Mouse (Mus musculus) small intestine, adult 2 months (tissue): ENCODE data around the gene Lpgat1. TPM values are rescaled to one million over a fixed set of nuclear protein-coding genes. Genes with fewer than 3 reads are reported as not detected.

Experiments
- H3K27ac ChIP-seq: fragments of 200-500 bp; 2 replicates; pipeline ENCODE4 v1.5.1; 2012; ENCODE audit warnings: low read depth, low read length, control low read depth, inconsistent platforms; ENCODE audit not compliant: insufficient read depth
- H3K27me3 ChIP-seq: fragments of 200-500 bp; 2 replicates; pipeline ENCODE4 v1.6.1; 2012; ENCODE audit warnings: mild to moderate bottlenecking, moderate library complexity, low read length, inconsistent platforms; ENCODE audit not compliant: control insufficient read depth, insufficient read depth
- H3K36me3 ChIP-seq: fragments of 200-500 bp; 2 replicates; pipeline ENCODE4 v1.6.1; 2012; ENCODE audit warnings: mild to moderate bottlenecking, low read length, control low read depth, inconsistent platforms; ENCODE audit not compliant: control insufficient read depth, insufficient read depth
- H3K4me1 ChIP-seq: fragments of 200-500 bp; 2 replicates; pipeline ENCODE4 v1.6.1; 2012; ENCODE audit warnings: low read length, inconsistent platforms, mixed read lengths; ENCODE audit not compliant: control insufficient read depth, insufficient read depth, insufficient read length
- H3K4me3 ChIP-seq: fragments of 200-500 bp; 2 replicates; pipeline ENCODE4 v1.5.1; 2012; ENCODE audit warnings: low read depth, mild to moderate bottlenecking, control low read depth, inconsistent platforms, low read length, moderate library complexity
- CTCF ChIP-seq: fragments of 200-500 bp; IDR thresholded peaks from 2 replicates; pipeline ENCODE4 v1.5.1; 2012; ENCODE audit warnings: low read depth, mild to moderate bottlenecking, control low read depth, inconsistent platforms, low read length, moderate library complexity, mixed read lengths; ENCODE audit not compliant: insufficient replicate concordance, insufficient read length; ENCODE audit errors: extremely low read depth
- POLR2A ChIP-seq: fragments of 200-500 bp; IDR thresholded peaks from 2 replicates; pipeline ENCODE4 v1.6.1; 2012; ENCODE audit warnings: low read depth, mild to moderate bottlenecking, control low read depth, inconsistent platforms, low read length, moderate library complexity
- WGBS: fragments of 180-500 bp; shearing (Covaris S2); methylation state at CpG from one replicate; pipeline ENCODE4 v1.1.7; 2018; 5-methylcytosine and 5-hydroxymethylcytosine counted together
- polyA plus RNA-seq: library from polyadenylated mRNA; depleted of rRNA; stranded (reverse); fragments of >200 nt; gene quantifications from 2 replicates; pipeline ENCODE4 v1.2.3, GENCODE M21; 2012

Lpgat1 gene
- polyA plus RNA-seq, 1 experiment = 20.1 TPM

DNA sequence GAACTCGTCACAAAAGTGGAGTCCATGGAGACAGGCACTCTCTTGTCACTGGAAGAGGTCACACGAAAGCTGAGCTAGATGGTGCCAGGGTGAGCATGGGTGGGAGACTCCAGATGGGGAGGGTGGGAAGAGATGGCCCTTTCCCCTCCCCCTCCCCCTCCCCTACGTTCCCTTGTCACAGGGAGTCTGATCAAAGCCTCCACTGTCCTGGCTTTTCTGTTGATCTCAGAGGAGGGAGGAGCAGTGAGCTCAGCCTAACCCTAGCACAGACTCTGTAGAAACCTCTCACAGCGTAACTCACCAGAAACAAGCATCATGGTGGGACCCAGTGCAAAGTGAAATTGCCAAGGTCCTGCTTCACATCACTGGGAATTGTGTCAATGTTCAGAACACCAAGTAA is 69.7 kb downstream of the Lpgat1 start:
- TF ChIP-seq POLR2A (no peak), CTCF (no peak)
- 71% methylated on average over 4 of the region's 4 CpGs for WGBS

GRCm38 (mm10) chr1:191792991-191793390 is 75.4 kb downstream of the Lpgat1 start:
- H3K27me3 ChIP-seq = no peaks in the 10 kb centered on the region
- TF ChIP-seq CTCF = no peak
- no peaks in the 10 kb centered on the region for H3K36me3 ChIP-seq
- H3K4me1 ChIP-seq = peaks cover 18% of the 10 kb centered on the region; the same call in 1 of the 2 replicates
- H3K4me3 ChIP-seq = no peak overlapping the region
- H3K27ac ChIP-seq = no peak overlapping the region
- 29% methylated on average over 8 of the region's 8 CpGs for WGBS

More for the DNA sequence above, 69.7 kb downstream of the Lpgat1 start:
- H3K4me1 ChIP-seq = no peaks in the 10 kb centered on the region
- 0 out of 2 replicates have a peak, but pooled peaks cover 2% of the 10 kb centered on the region for H3K36me3 ChIP-seq
- no peaks in the 10 kb centered on the region for H3K27me3 ChIP-seq
- no peak overlapping the region for H3K27ac ChIP-seq
- no peak overlapping the region for H3K4me3 ChIP-seq

GRCm38 (mm10) chr1:191793888-191794532 is 76.4 kb downstream of the Lpgat1 start:
- Histone ChIP-seq H3K4me3 (no peak overlapping the region), H3K27me3 (no peaks in the 10 kb centered on the region), H3K36me3 (no peaks in the 10 kb centered on the region), H3K4me1 (peaks cover 18% of the 10 kb centered on the region; the same call in 1 of the 2 replicates), H3K27ac (no peak overlapping the region)
- no peak for TF ChIP-seq CTCF
- TF ChIP-seq POLR2A = no peak
- WGBS = 31% methylated on average over 7 of the region's 7 CpGs

DNA sequence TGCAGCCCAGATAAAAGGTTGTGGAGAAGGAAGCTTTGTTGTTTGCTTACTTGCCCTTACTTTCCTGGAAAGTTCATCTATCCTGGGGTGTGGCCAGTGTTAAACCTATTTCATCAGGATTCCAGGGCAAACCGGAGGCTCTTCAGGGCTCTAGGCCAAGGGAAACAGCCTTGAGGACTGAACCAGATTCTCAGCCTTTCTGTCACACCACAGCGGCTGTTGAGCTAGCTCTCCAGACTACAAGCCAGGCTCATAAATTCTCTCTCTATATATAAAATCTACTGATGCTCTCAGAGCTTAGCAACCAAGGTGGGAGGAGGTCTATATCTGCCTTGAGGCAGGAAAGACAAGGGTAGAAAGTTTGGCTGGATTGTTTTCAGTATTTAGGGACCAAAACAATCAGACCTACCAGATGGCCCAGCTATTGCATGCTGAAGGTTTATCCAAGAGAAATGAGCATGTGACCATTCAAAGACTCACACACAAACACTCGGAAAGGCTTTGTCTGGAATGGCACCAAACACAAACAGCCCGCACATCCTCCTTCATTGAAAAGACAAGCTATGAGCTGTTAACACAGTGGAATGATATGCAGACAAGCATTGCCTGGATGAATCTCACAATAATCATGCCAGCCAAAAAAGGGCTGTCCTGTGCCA is 78.7 kb downstream of the Lpgat1 start:
- H3K4me1 ChIP-seq = peaks cover 18% of the 10 kb centered on the region; the same call in 1 of the 2 replicates
- H3K27me3 ChIP-seq = no peaks in the 10 kb centered on the region
- WGBS = 65% methylated on average over 4 of the region's 4 CpGs
- TF ChIP-seq CTCF (no peak), POLR2A (no peak)
- H3K4me3 ChIP-seq = no peak overlapping the region
- no peaks in the 10 kb centered on the region for H3K36me3 ChIP-seq
- no peak overlapping the region for H3K27ac ChIP-seq

- Histone ChIP-seq H3K4me3 (peak overlapping the region; percentile 21), H3K27me3 (no peaks in the 10 kb centered on the region), H3K36me3 (no peaks in the 10 kb centered on the region), H3K4me1 (peaks cover 15% of the 10 kb centered on the region; the same call in 1 of the 2 replicates), H3K27ac (peak overlapping the region; percentile 68)
- no peak for TF ChIP-seq POLR2A
- no peak for TF ChIP-seq CTCF
- WGBS = 20% methylated on average over 9 of the region's 9 CpGs
Observed at GRCm38 (mm10) chr1:191802093-191802819, 84.6 kb downstream of the Lpgat1 start.

GRCm38 (mm10) chr1:191802820-191803655 is 85.4 kb downstream of the Lpgat1 start:
- Histone ChIP-seq H3K36me3 (no peaks in the 10 kb centered on the region), H3K27me3 (no peaks in the 10 kb centered on the region), H3K4me1 (peaks cover 15% of the 10 kb centered on the region; the same call in 1 of the 2 replicates), H3K4me3 (no peak overlapping the region), H3K27ac (peak overlapping the region; percentile 68)
- WGBS = 45% methylated on average over 10 of the region's 10 CpGs
- TF ChIP-seq CTCF (no peak), POLR2A (no peak)

GRCm38 (mm10) chr1:191804747-191805146 is 87.1 kb downstream of the Lpgat1 start:
- Histone ChIP-seq H3K27me3 (no peaks in the 10 kb centered on the region), H3K4me1 (peaks cover 15% of the 10 kb centered on the region; the same call in 1 of the 2 replicates), H3K4me3 (no peak overlapping the region), H3K27ac (no peak overlapping the region), H3K36me3 (no peaks in the 10 kb centered on the region)
- 82% methylated on average over 5 of the region's 5 CpGs for WGBS
- TF ChIP-seq POLR2A (no peak), CTCF (no peak)
